Mouse (Mus musculus): ENCODE data around the gene Glra4. TPM values are rescaled to one million over a fixed set of nuclear protein-coding genes. Genes with fewer than 3 reads are reported as not detected.

Glra4 gene
- polyA plus RNA-seq (2014; fragmentation: Illumina TruSeq; extraction: RNeasy Lipid Tissue Mini Kit (QIAGEN cat#74804)): not detected

GRCm38 (mm10) chrX:136780041-136780440 is at the start of gene Glra4:
TSS of gene Glra4 (minus strand) at chrX:136780141.

GRCm38 (mm10) chrX:136822371-136822770 is 42.4 kb upstream of the Glra4 start, which contains the start of gene Plp1:
TSS of gene Plp1 (plus strand) at chrX:136822671.

GRCm38 (mm10) chrX:136743459-136743858 is 36.5 kb downstream of the Glra4 start, which contains the start of gene Morf4l2:
TSS of gene Morf4l2 (minus strand) at chrX:136743690.

Other genes starting within 250 kb of the Glra4 start
- not detected for gene Kir3dl2, start 236.1 kb downstream of the Glra4 start, polyA plus RNA-seq (2014; fragmentation: Illumina TruSeq; extraction: RNeasy Lipid Tissue Mini Kit (QIAGEN cat#74804))
- 5.8 TPM for gene Tceal3, start 189.3 kb downstream of the Glra4 start, polyA plus RNA-seq (2014; fragmentation: Illumina TruSeq; extraction: RNeasy Lipid Tissue Mini Kit (QIAGEN cat#74804))
- 39.4 TPM for gene Tceal1, start 72.2 kb downstream of the Glra4 start, polyA plus RNA-seq (2014; fragmentation: Illumina TruSeq; extraction: RNeasy Lipid Tissue Mini Kit (QIAGEN cat#74804))
- 993 TPM for gene Morf4l2, start 36.5 kb downstream of the Glra4 start, polyA plus RNA-seq (2014; fragmentation: Illumina TruSeq; extraction: RNeasy Lipid Tissue Mini Kit (QIAGEN cat#74804))
- gene Plp1, start 42.5 kb upstream of the Glra4 start, polyA plus RNA-seq (2014; fragmentation: Illumina TruSeq; extraction: RNeasy Lipid Tissue Mini Kit (QIAGEN cat#74804)): 29.3 TPM
- gene Rab9b, start 88.6 kb upstream of the Glra4 start, polyA plus RNA-seq (2014; fragmentation: Illumina TruSeq; extraction: RNeasy Lipid Tissue Mini Kit (QIAGEN cat#74804)): 0.71 TPM
- not detected for gene H2bfm, start 147.2 kb upstream of the Glra4 start, polyA plus RNA-seq (2014; fragmentation: Illumina TruSeq; extraction: RNeasy Lipid Tissue Mini Kit (QIAGEN cat#74804))
- gene Tmsb15b2, start 195.4 kb upstream of the Glra4 start, polyA plus RNA-seq (2014; fragmentation: Illumina TruSeq; extraction: RNeasy Lipid Tissue Mini Kit (QIAGEN cat#74804)): 738 TPM
- gene Tmsb15l, start 196.7 kb upstream of the Glra4 start, polyA plus RNA-seq (2014; fragmentation: Illumina TruSeq; extraction: RNeasy Lipid Tissue Mini Kit (QIAGEN cat#74804)): 50.4 TPM
- gene Tmsb15b1, start 196.7 kb upstream of the Glra4 start, polyA plus RNA-seq (2014; fragmentation: Illumina TruSeq; extraction: RNeasy Lipid Tissue Mini Kit (QIAGEN cat#74804)): 50.6 TPM
- 3.4 TPM for gene Zcchc18, start 213.0 kb upstream of the Glra4 start, polyA plus RNA-seq (2014; fragmentation: Illumina TruSeq; extraction: RNeasy Lipid Tissue Mini Kit (QIAGEN cat#74804))